Mouse (Mus musculus) embryonic facial prominence, embryonic 11.5 days (tissue): ENCODE results near the gene Smoc2. TPM values are rescaled to one million over a fixed set of nuclear protein-coding genes. Genes with fewer than 3 reads are reported as not detected.

ENCODE experiments used
- ATAC-seq: fragments of 200-750 bp; cut with Nextera tagmentation; replicated peaks from 2 replicates; pipeline ENCODE4 v1.8.0; 2017; ENCODE audit warnings: low read depth; ENCODE audit not compliant: insufficient number of reproducible peaks, low FRiP score, low TSS enrichment
- DNase-seq: peaks from one replicate; pipeline ENCODE4 v3.0.0-alpha.2; 2015; ENCODE audit warnings: low spot score
- H3K27ac ChIP-seq: fragments of 300-500 bp; sonication (generic); replicated peaks from 2 replicates; pipeline ENCODE4 v1.5.1; 2014; ENCODE audit warnings: mild to moderate bottlenecking, low read depth, low read length, control low read depth
- H3K27me3 ChIP-seq: fragments of 300-500 bp; sonication (generic); 2 replicates; pipeline ENCODE4 v1.6.1; 2014; ENCODE audit warnings: mild to moderate bottlenecking, low read length, moderate library complexity, mixed read lengths; ENCODE audit not compliant: control insufficient read depth, insufficient read depth
- H3K36me3 ChIP-seq: fragments of 300-500 bp; sonication (generic); replicated peaks from 2 replicates; pipeline ENCODE4 v1.6.1; 2014; ENCODE audit warnings: low read depth, mild to moderate bottlenecking, low read length, moderate library complexity, mixed read lengths; ENCODE audit not compliant: control insufficient read depth, insufficient read depth
- H3K4me1 ChIP-seq: fragments of 300-500 bp; sonication (generic); 2 replicates; pipeline ENCODE4 v1.6.1; 2014; ENCODE audit warnings: low read length, mixed read lengths; ENCODE audit not compliant: control insufficient read depth, insufficient read depth
- H3K4me2 ChIP-seq: fragments of 300-500 bp; sonication (generic); 2 replicates; pipeline ENCODE4 v1.6.1; 2014; ENCODE audit warnings: low read depth, mild to moderate bottlenecking, control low read depth, low read length, moderate library complexity
- H3K4me3 ChIP-seq: fragments of 300-500 bp; sonication (generic); 2 replicates; pipeline ENCODE4 v1.5.1; 2014; ENCODE audit warnings: low read depth, low read length, control low read depth
- H3K9ac ChIP-seq: fragments of 300-500 bp; sonication (generic); replicated peaks from 2 replicates; pipeline ENCODE4 v1.6.1; 2014; ENCODE audit warnings: mild to moderate bottlenecking, control low read depth, low read length
- H3K9me3 ChIP-seq: fragments of 300-500 bp; sonication (generic); replicated peaks from 2 replicates; pipeline ENCODE4 v1.6.1; 2016; ENCODE audit warnings: mild to moderate bottlenecking, low read length, inconsistent platforms, mixed read lengths; ENCODE audit not compliant: control insufficient read depth
- WGBS: fragments of 180-500 bp; shearing (Covaris S2); extraction: QIAGEN DNeasy Blood & Tissue Kit; methylation state at CpG from one replicate; pipeline ENCODE4 v1.1.7; 2014; 5-methylcytosine and 5-hydroxymethylcytosine counted together
- polyA plus RNA-seq: library from polyadenylated mRNA; unstranded; fragments of >200 nt; fragmentation: Nextera tagmentation; extraction: Ambion mirVana; gene quantifications from 2 replicates; pipeline ENCODE4 v1.2.1, GENCODE M21; 2014

The Smoc2 gene
- polyA plus RNA-seq, 1 experiment from 2014 or later = 45.0 TPM

GRCm38 (mm10) chr17:14309884-14310283 is 30.6 kb downstream of the Smoc2 start:
- WGBS = 88% methylated on average over 3 of the region's 3 CpGs
- no peak overlapping the region for H3K9ac ChIP-seq

GRCm38 (mm10) chr17:14312440-14312839 is 33.1 kb downstream of the Smoc2 start:
- Histone ChIP-seq H3K9me3 (no peaks in the 10 kb centered on the region), H3K27me3 (no peaks in the 10 kb centered on the region), H3K9ac (no peak overlapping the region), H3K4me3 (no peak overlapping the region), H3K36me3 (no peaks in the 10 kb centered on the region), H3K27ac (no peak overlapping the region), H3K4me1 (no peaks in the 10 kb centered on the region; the same call in 1 of the 2 replicates), H3K4me2 (no peak overlapping the region)
- 82% methylated on average over 6 of the region's 6 CpGs for WGBS
- no peak for ATAC-seq
- DNase-seq = no peak

More at GRCm38 (mm10) chr17:14309884-14310283, 30.6 kb downstream of the Smoc2 start:
- Histone ChIP-seq H3K4me1 (no peaks in the 10 kb centered on the region; the same call in 1 of the 2 replicates), H3K27me3 (no peaks in the 10 kb centered on the region), H3K9me3 (no peaks in the 10 kb centered on the region), H3K4me2 (no peak overlapping the region), H3K27ac (no peak overlapping the region), H3K36me3 (no peaks in the 10 kb centered on the region), H3K4me3 (no peak overlapping the region)
- no peak for DNase-seq
- ATAC-seq = no peak

GRCm38 (mm10) chr17:14314308-14314707 is 35.0 kb downstream of the Smoc2 start:
- no peaks in the 10 kb centered on the region for H3K9me3 ChIP-seq
- no peak for DNase-seq
- WGBS = 86% methylated on average over 1 of the region's 1 CpGs
- no peak overlapping the region for H3K4me2 ChIP-seq
- H3K4me3 ChIP-seq = no peak overlapping the region
- no peak for ATAC-seq
- H3K27me3 ChIP-seq = no peaks in the 10 kb centered on the region
- no peak overlapping the region for H3K9ac ChIP-seq
- H3K4me1 ChIP-seq = no peaks in the 10 kb centered on the region; the same call in 1 of the 2 replicates
- H3K27ac ChIP-seq = no peak overlapping the region
- no peaks in the 10 kb centered on the region for H3K36me3 ChIP-seq

- Histone ChIP-seq H3K4me1 (no peaks in the 10 kb centered on the region), H3K27me3 (no peaks in the 10 kb centered on the region), H3K4me2 (no peak overlapping the region), H3K27ac (no peak overlapping the region), H3K9me3 (no peaks in the 10 kb centered on the region), H3K9ac (no peak overlapping the region), H3K36me3 (no peaks in the 10 kb centered on the region), H3K4me3 (no peak overlapping the region)
- DNase-seq (no peak), ATAC-seq (no peak)
- 93% methylated on average over 7 of the region's 7 CpGs for WGBS
These were observed 37.2 kb downstream of the Smoc2 start for GRCm38 (mm10) chr17:14316536-14316935.

GRCm38 (mm10) chr17:14317439-14317838 is 38.1 kb downstream of the Smoc2 start:
- no peaks in the 10 kb centered on the region for H3K36me3 ChIP-seq
- ATAC-seq (no peak), DNase-seq (no peak)
- H3K9me3 ChIP-seq = no peaks in the 10 kb centered on the region
- no peak overlapping the region for H3K9ac ChIP-seq
- no peak overlapping the region for H3K4me2 ChIP-seq
- 76% methylated on average over 4 of the region's 4 CpGs for WGBS
- no peaks in the 10 kb centered on the region for H3K4me1 ChIP-seq
- H3K27me3 ChIP-seq = no peaks in the 10 kb centered on the region
- H3K4me3 ChIP-seq = no peak overlapping the region
- no peak overlapping the region for H3K27ac ChIP-seq

- H3K4me2 ChIP-seq = no peak overlapping the region
These were observed 46.9 kb downstream of the Smoc2 start for GRCm38 (mm10) chr17:14326156-14326555.

GRCm38 (mm10) chr17:14328037-14328436 is 48.7 kb downstream of the Smoc2 start:
- DNase-seq (no peak), ATAC-seq (no peak)
- no peak overlapping the region for H3K9ac ChIP-seq
- H3K4me3 ChIP-seq = no peak overlapping the region
- H3K4me1 ChIP-seq = no peaks in the 10 kb centered on the region
- no peak overlapping the region for H3K27ac ChIP-seq
- no peaks in the 10 kb centered on the region for H3K36me3 ChIP-seq
- no peak overlapping the region for H3K4me2 ChIP-seq
- no peaks in the 10 kb centered on the region for H3K27me3 ChIP-seq
- WGBS = 72% methylated on average over 9 of the region's 9 CpGs
- no peaks in the 10 kb centered on the region for H3K9me3 ChIP-seq

More at GRCm38 (mm10) chr17:14326156-14326555, 46.9 kb downstream of the Smoc2 start:
- ATAC-seq (no peak), DNase-seq (no peak)
- Histone ChIP-seq H3K27ac (no peak overlapping the region), H3K36me3 (no peaks in the 10 kb centered on the region), H3K9me3 (no peaks in the 10 kb centered on the region), H3K4me3 (no peak overlapping the region), H3K9ac (no peak overlapping the region), H3K27me3 (no peaks in the 10 kb centered on the region), H3K4me1 (no peaks in the 10 kb centered on the region)
- 74% methylated on average over 7 of the region's 7 CpGs for WGBS

GRCm38 (mm10) chr17:14330498-14330897 is 51.2 kb downstream of the Smoc2 start:
- ATAC-seq (no peak), DNase-seq (no peak)
- H3K4me2 ChIP-seq = no peak overlapping the region
- no peaks in the 10 kb centered on the region for H3K36me3 ChIP-seq
- no peaks in the 10 kb centered on the region for H3K27me3 ChIP-seq
- H3K27ac ChIP-seq = no peak overlapping the region
- no peaks in the 10 kb centered on the region for H3K4me1 ChIP-seq
- no peaks in the 10 kb centered on the region for H3K9me3 ChIP-seq
- H3K4me3 ChIP-seq = no peak overlapping the region
- no peak overlapping the region for H3K9ac ChIP-seq
- 91% methylated on average over 7 of the region's 7 CpGs for WGBS
